Mouse (Mus musculus) urinary bladder, postnatal 4 days (tissue): ENCODE measurements at regions not wholly inside any gene's neighbourhood (a gene's known extent, or its start where the extent isn't known, plus 50 kb on each side); places are given as distances from the start of the nearest gene placed in this dataset.
A peak's percentile ranks its signal among the peaks of the same experiment; 100 is the strongest.

Experiments used
- DNase-seq, 2 experiments: peaks; one replicate each; pipeline ENCODE4 v3.0.0; 2021 to 2022; ENCODE audit warnings: low spot score in 2 of 2

- no peak for DNase-seq
Observed at GRCm38 (mm10) chr16:5380626-5381025, 124.8 kb upstream of the Eef2kmt start.

- DNase-seq: no peak
Observed at GRCm38 (mm10) chr16:5377001-5377400, 121.2 kb upstream of the Eef2kmt start.

GRCm38 (mm10) chr16:5374818-5375605 lies 119.2 kb upstream of the Eef2kmt start:
- peak in 1 of 2 experiments; percentile 46 for DNase-seq

GRCm38 (mm10) chr16:5371175-5371893 lies 115.6 kb upstream of the Eef2kmt start:
- DNase-seq: no peak

- DNase-seq: peak in 1 of 2 experiments; percentile 5
Observed at GRCm38 (mm10) chr16:5370496-5370895, 114.7 kb upstream of the Eef2kmt start.

GRCm38 (mm10) chr16:5368897-5369558 lies 113.2 kb upstream of the Eef2kmt start:
- DNase-seq: peak in 1 of 2 experiments; percentile 36

- peak in 1 of 2 experiments; percentile 51 for DNase-seq
Observed at GRCm38 (mm10) chr16:5368357-5368756, 112.6 kb upstream of the Eef2kmt start.

- peak in 1 of 2 experiments; percentile 47 for DNase-seq
Observed at GRCm38 (mm10) chr16:5367581-5368119, 111.9 kb upstream of the Eef2kmt start.

- DNase-seq: no peak
Observed at GRCm38 (mm10) chr16:5366021-5366420, 110.2 kb upstream of the Eef2kmt start.

GRCm38 (mm10) chr16:5363007-5363570 lies 107.3 kb upstream of the Eef2kmt start:
- DNase-seq: no peak

GRCm38 (mm10) chr16:5359193-5359592 lies 103.4 kb upstream of the Eef2kmt start:
- no peak for DNase-seq

- no peak for DNase-seq
Observed at GRCm38 (mm10) chr16:5353881-5354280, 98.1 kb upstream of the Eef2kmt start.

- DNase-seq: no peak
Observed at GRCm38 (mm10) chr16:5351890-5352571, 96.2 kb upstream of the Eef2kmt start.

GRCm38 (mm10) chr16:5347151-5347550 lies 91.4 kb upstream of the Eef2kmt start:
- no peak for DNase-seq

GRCm38 (mm10) chr16:5342326-5342725 lies 86.5 kb upstream of the Eef2kmt start:
- DNase-seq: no peak

GRCm38 (mm10) chr16:5316271-5316670 lies 60.5 kb upstream of the Eef2kmt start:
- no peak for DNase-seq

- DNase-seq: no peak
Observed at GRCm38 (mm10) chr16:5313261-5313660, 57.5 kb upstream of the Eef2kmt start.

GRCm38 (mm10) chr16:5311456-5311855 lies 55.7 kb upstream of the Eef2kmt start:
- DNase-seq: peak in 1 of 2 experiments; percentile 51

- DNase-seq: peak in 1 of 2 experiments; percentile 38
Observed at GRCm38 (mm10) chr16:5310736-5311135, 55.0 kb upstream of the Eef2kmt start.

- peak in 1 of 2 experiments; percentile 43 for DNase-seq
Observed at GRCm38 (mm10) chr16:5307761-5308160, 52.0 kb upstream of the Eef2kmt start.

GRCm38 (mm10) chr16:5307249-5307605 lies 51.4 kb upstream of the Eef2kmt start:
- no peak for DNase-seq
